ENCODE assay signal across 8 mouse cellular contexts in genomic region chr15:99772277-99772880, GRCm38 (mm10). TPM values are rescaled to one million over a fixed set of nuclear protein-coding genes. Genes with fewer than 3 reads are reported as not detected.
A peak's percentile ranks its signal among the peaks of the same experiment; 100 is the strongest.
DNase-seq lines count a peak whose midpoint lies in the region; ATAC-seq and TF ChIP-seq lines count a peak whose summit lies in the region.

No protein-coding gene starts in this region.

- H3K9me3 ChIP-seq in ES-Bruce4 (replicated peaks; ENCODE audit: control insufficient read depth, insufficient read depth, low read length, poor library complexity, severe bottlenecking), result no peaks in the 10 kb centered on the region
- no peaks in the 10 kb centered on the region for H3K9me3 ChIP-seq in forebrain, embryonic 12.5 days
- H3K9me3 ChIP-seq in heart, postnatal 0 days (replicated peaks; ENCODE audit: control insufficient read depth, low read length), result no peaks in the 10 kb centered on the region
- H3K9me3 ChIP-seq in liver, embryonic 15.5 days (replicated peaks), result no peaks in the 10 kb centered on the region
- H3K9me3 ChIP-seq in neural tube, embryonic 11.5 days (ENCODE audit: control insufficient read depth, low read length), result no peaks in the 10 kb centered on the region
- no peaks in the 10 kb centered on the region for H3K9me3 ChIP-seq in stomach, embryonic 16.5 days (replicated peaks; ENCODE audit: control insufficient read depth, low read length)

- 0% methylated on average over 41 of the region's 41 CpGs for WGBS in forebrain, embryonic 12.5 days
- WGBS in heart, postnatal 0 days, result under 1% methylated on average over 37 of the region's 41 CpGs
- under 1% methylated on average over 41 of the region's 41 CpGs for WGBS in liver, embryonic 15.5 days (ENCODE audit: insufficient replicate concordance)
- WGBS in neural tube, embryonic 11.5 days, result under 1% methylated on average over 36 of the region's 41 CpGs
- WGBS in stomach, embryonic 16.5 days, result under 1% methylated on average over 41 of the region's 41 CpGs

- H3K4me2 ChIP-seq in forebrain, embryonic 12.5 days, result peak overlapping the region; percentile 74
- H3K4me2 ChIP-seq in heart, postnatal 0 days (ENCODE audit: low read depth, low read length), result peak overlapping the region; percentile 77
- peak overlapping the region; percentile 94 for H3K4me2 ChIP-seq in liver, embryonic 15.5 days
- peak overlapping the region; percentile 60 for H3K4me2 ChIP-seq in neural tube, embryonic 11.5 days (ENCODE audit: low read depth)
- H3K4me2 ChIP-seq in stomach, embryonic 16.5 days (ENCODE audit: low read depth, low read length), result peak overlapping the region; percentile 80

- H3K9ac ChIP-seq in ES-Bruce4 (ENCODE audit: low read depth, poor library complexity, severe bottlenecking), result peak overlapping the region; percentile 87
- H3K9ac ChIP-seq in forebrain, embryonic 12.5 days, result peak overlapping the region; percentile 84
- peak overlapping the region; percentile 73 for H3K9ac ChIP-seq in heart, postnatal 0 days (replicated peaks; ENCODE audit: low read depth, low read length)
- peak overlapping the region; percentile 50 for H3K9ac ChIP-seq in liver, embryonic 15.5 days
- H3K9ac ChIP-seq in neural tube, embryonic 11.5 days (ENCODE audit: low read length), result peak overlapping the region; percentile 83
- H3K9ac ChIP-seq in stomach, embryonic 16.5 days (ENCODE audit: low read length), result peak overlapping the region; percentile 93

- H3K27ac ChIP-seq in ES-Bruce4 (ENCODE audit: insufficient read depth, low read length), result peak overlapping the region; percentile 42; the same call in 1 of the 2 replicates
- peak overlapping the region; percentile 94 for H3K27ac ChIP-seq in forebrain, embryonic 12.5 days
- peak overlapping the region; percentile 81 for H3K27ac ChIP-seq in heart, postnatal 0 days (ENCODE audit: low read depth)
- peak overlapping the region; percentile 41; the same call in 1 of the 2 replicates for H3K27ac ChIP-seq in liver, embryonic 15.5 days (replicated peaks)
- peak overlapping the region; percentile 86 for H3K27ac ChIP-seq in neural tube, embryonic 11.5 days (ENCODE audit: low read depth, low read length)
- peak overlapping the region; percentile 95 for H3K27ac ChIP-seq in stomach, embryonic 16.5 days (ENCODE audit: low read length)

- TF ChIP-seq EP300 in ES-Bruce4 (IDR thresholded peaks at IDR 0.05; ENCODE audit: insufficient read depth, low read depth, low read length), result 0 out of 2 replicates have a peak, but pooled peaks have one; percentile 9
- TF ChIP-seq EP300 in heart, postnatal 0 days (IDR thresholded peaks at IDR 0.05; ENCODE audit: low read depth), result no peak

- DNase-seq in heart, postnatal 0 days (ENCODE audit: low spot score), result peak; percentile 82
- peak; percentile 93 to 95 for DNase-seq in kidney, postnatal 4 days
- DNase-seq in neural tube, embryonic 11.5 days (ENCODE audit: low spot score), result peak; percentile 86

- no peaks in the 10 kb centered on the region for H3K36me3 ChIP-seq in ES-Bruce4 (ENCODE audit: control insufficient read depth, insufficient read depth, low read length, poor library complexity, severe bottlenecking)
- H3K36me3 ChIP-seq in forebrain, embryonic 12.5 days (replicated peaks), result no peaks in the 10 kb centered on the region
- no peaks in the 10 kb centered on the region for H3K36me3 ChIP-seq in heart, postnatal 0 days (replicated peaks; ENCODE audit: control insufficient read depth, insufficient read depth, low read length)
- H3K36me3 ChIP-seq in liver, embryonic 15.5 days (replicated peaks), result no peaks in the 10 kb centered on the region
- H3K36me3 ChIP-seq in neural tube, embryonic 11.5 days (ENCODE audit: control insufficient read depth, insufficient read depth, low read length), result no peaks in the 10 kb centered on the region
- H3K36me3 ChIP-seq in stomach, embryonic 16.5 days (ENCODE audit: control insufficient read depth, insufficient read depth, low read length), result no peaks in the 10 kb centered on the region

- TF ChIP-seq POLR2A in ES-Bruce4 (IDR thresholded peaks at IDR 0.05; ENCODE audit: insufficient read depth, low read length), result peak; percentile 68

- peak; percentile 80 for ATAC-seq in cerebellum, adult (ENCODE audit: insufficient number of reproducible peaks, low FRiP score, low TSS enrichment)
- peak; percentile 92 for ATAC-seq in forebrain, embryonic 12.5 days (ENCODE audit: low FRiP score)
- peak; percentile 94 for ATAC-seq in heart, postnatal 0 days (ENCODE audit: insufficient read depth, low read depth)
- ATAC-seq in liver, embryonic 15.5 days (ENCODE audit: insufficient read depth), result peak; percentile 88
- ATAC-seq in neural tube, embryonic 11.5 days (ENCODE audit: insufficient read depth, low FRiP score, low TSS enrichment), result peak; percentile 93
- peak; percentile 98 for ATAC-seq in stomach, embryonic 16.5 days (ENCODE audit: insufficient read depth, low FRiP score)

- no peaks in the 10 kb centered on the region for H3K27me3 ChIP-seq in ES-Bruce4 (ENCODE audit: control insufficient read depth, insufficient read depth, low read length, poor library complexity, severe bottlenecking)
- no peaks in the 10 kb centered on the region for H3K27me3 ChIP-seq in forebrain, embryonic 12.5 days
- H3K27me3 ChIP-seq in heart, postnatal 0 days (ENCODE audit: control insufficient read depth, insufficient read depth, low read length), result no peaks in the 10 kb centered on the region
- peaks cover 12% of the 10 kb centered on the region; the same call in 1 of the 2 replicates for H3K27me3 ChIP-seq in liver, embryonic 15.5 days
- no peaks in the 10 kb centered on the region for H3K27me3 ChIP-seq in neural tube, embryonic 11.5 days (ENCODE audit: control insufficient read depth, insufficient read depth, low read length)
- H3K27me3 ChIP-seq in stomach, embryonic 16.5 days (ENCODE audit: control insufficient read depth, insufficient read depth, low read length), result no peaks in the 10 kb centered on the region

- no peak for TF ChIP-seq CTCF in ES-Bruce4 (IDR thresholded peaks at IDR 0.05; ENCODE audit: low read depth, low read length)
- no peak for TF ChIP-seq CTCF in heart, postnatal 0 days (IDR thresholded peaks at IDR 0.05; ENCODE audit: low read depth)

- H3K4me3 ChIP-seq in ES-Bruce4 (ENCODE audit: low read depth, low read length), result peak overlapping the region; percentile 92
- peak overlapping the region; percentile 64 for H3K4me3 ChIP-seq in forebrain, embryonic 12.5 days (replicated peaks)
- peak overlapping the region; percentile 73 for H3K4me3 ChIP-seq in heart, postnatal 0 days (ENCODE audit: low read depth, low read length)
- peak overlapping the region; percentile 67 for H3K4me3 ChIP-seq in liver, embryonic 15.5 days (replicated peaks)
- peak overlapping the region; percentile 72 for H3K4me3 ChIP-seq in neural tube, embryonic 11.5 days (ENCODE audit: low read depth, low read length)
- peak overlapping the region; percentile 86 for H3K4me3 ChIP-seq in stomach, embryonic 16.5 days (replicated peaks; ENCODE audit: low read length)

- H3K4me1 ChIP-seq in ES-Bruce4 (ENCODE audit: control insufficient read depth, insufficient read depth, low read length), result peaks cover 2% of the 10 kb centered on the region
- H3K4me1 ChIP-seq in forebrain, embryonic 12.5 days, result peaks cover 25% of the 10 kb centered on the region
- no peaks in the 10 kb centered on the region for H3K4me1 ChIP-seq in heart, postnatal 0 days (ENCODE audit: control insufficient read depth, insufficient read depth)
- H3K4me1 ChIP-seq in liver, embryonic 15.5 days (replicated peaks), result peaks cover 22% of the 10 kb centered on the region
- peaks cover 5% of the 10 kb centered on the region for H3K4me1 ChIP-seq in neural tube, embryonic 11.5 days (ENCODE audit: control insufficient read depth, insufficient read depth, low read length)
- peaks cover 6% of the 10 kb centered on the region for H3K4me1 ChIP-seq in stomach, embryonic 16.5 days (ENCODE audit: control insufficient read depth, insufficient read depth, low read length)

RNA-seq across cellular contexts. Expression of gene Cers5, which starts 0.3 kb away (rescaled TPM):
- 49.5 and 52.1 TPM in 2 replicates for polyA plus RNA-seq in ES-Bruce4 (2011; ENCODE audit: insufficient read depth, insufficient read length, low read depth, missing spikeins)
- 64.7 and 67.1 TPM in 2 replicates for polyA plus RNA-seq in forebrain, embryonic 12.5 days (2016; fragmentation: Nextera tagmentation; extraction: Ambion mirVana)
- total RNA-seq in heart, postnatal 0 days (2014; rRNA removed; ENCODE audit: low replicate concordance), result 51.6 and 58.7 TPM in 2 replicates
- polyA plus RNA-seq in heart, postnatal 0 days (2015; fragmentation: Nextera tagmentation; extraction: Ambion mirVana), result 37.4 and 38.9 TPM in 2 replicates
- 8.1 and 9.5 TPM in 2 replicates for polyA plus RNA-seq in liver, embryonic 15.5 days (2015; fragmentation: Nextera tagmentation; extraction: Ambion mirVana)
- polyA plus RNA-seq in neural tube, embryonic 11.5 days (2014; fragmentation: Nextera tagmentation; extraction: Ambion mirVana), result 65.1 and 69.7 TPM in 2 replicates
- 58.7 and 62.1 TPM in 2 replicates for polyA plus RNA-seq in stomach, embryonic 16.5 days (2015; fragmentation: Nextera tagmentation; extraction: Ambion mirVana)

RNA-seq across cellular contexts. Expression of gene Cox14, which starts 47.0 kb away (rescaled TPM):
- 36.3 and 37.8 TPM in 2 replicates for polyA plus RNA-seq in ES-Bruce4 (2011; ENCODE audit: insufficient read depth, insufficient read length, low read depth, missing spikeins)
- 167 and 168 TPM in 2 replicates for polyA plus RNA-seq in forebrain, embryonic 12.5 days (2016; fragmentation: Nextera tagmentation; extraction: Ambion mirVana)
- total RNA-seq in heart, postnatal 0 days (2014; rRNA removed; ENCODE audit: low replicate concordance), result 94.2 and 195 TPM in 2 replicates
- 341 and 358 TPM in 2 replicates for polyA plus RNA-seq in heart, postnatal 0 days (2015; fragmentation: Nextera tagmentation; extraction: Ambion mirVana)
- polyA plus RNA-seq in liver, embryonic 15.5 days (2015; fragmentation: Nextera tagmentation; extraction: Ambion mirVana), result 67.5 and 74.7 TPM in 2 replicates
- 134 and 135 TPM in 2 replicates for polyA plus RNA-seq in neural tube, embryonic 11.5 days (2014; fragmentation: Nextera tagmentation; extraction: Ambion mirVana)
- polyA plus RNA-seq in stomach, embryonic 16.5 days (2015; fragmentation: Nextera tagmentation; extraction: Ambion mirVana), result 171 and 173 TPM in 2 replicates

RNA-seq across cellular contexts. Expression of gene Gpd1, which starts 55.1 kb away (rescaled TPM):
- 0.28 and 1.9 TPM in 2 replicates for polyA plus RNA-seq in ES-Bruce4 (2011; ENCODE audit: insufficient read depth, insufficient read length, low read depth, missing spikeins)
- polyA plus RNA-seq in forebrain, embryonic 12.5 days (2016; fragmentation: Nextera tagmentation; extraction: Ambion mirVana), result 0.57 and 0.72 TPM in 2 replicates
- 8.7 and 16.4 TPM in 2 replicates for total RNA-seq in heart, postnatal 0 days (2014; rRNA removed; ENCODE audit: low replicate concordance)
- polyA plus RNA-seq in heart, postnatal 0 days (2015; fragmentation: Nextera tagmentation; extraction: Ambion mirVana), result 9.0 and 9.9 TPM in 2 replicates
- 26.7 and 33.3 TPM in 2 replicates for polyA plus RNA-seq in liver, embryonic 15.5 days (2015; fragmentation: Nextera tagmentation; extraction: Ambion mirVana)
- 0.32 and 0.33 TPM in 2 replicates for polyA plus RNA-seq in neural tube, embryonic 11.5 days (2014; fragmentation: Nextera tagmentation; extraction: Ambion mirVana)
- 7.4 and 9.2 TPM in 2 replicates for polyA plus RNA-seq in stomach, embryonic 16.5 days (2015; fragmentation: Nextera tagmentation; extraction: Ambion mirVana)

Comparison
In these comparisons a context has a peak if more than half of its experiments do, and no peak if none do; other contexts are left out.
1. Peak in every context shown above with its lines: DNase-seq, ATAC-seq, H3K4me3 ChIP-seq and H3K27ac ChIP-seq.
2. H3K27ac ChIP-seq: peak in every context shown above with its lines; median percentile 95 in stomach, embryonic 16.5 days; 94 in forebrain, embryonic 12.5 days; 86 in neural tube, embryonic 11.5 days; 81 in heart, postnatal 0 days; 42 in ES-Bruce4; 41 in liver, embryonic 15.5 days.